Mouse (Mus musculus): ENCODE measurements around the gene Tagln. TPM values are rescaled to one million over a fixed set of nuclear protein-coding genes. Genes with fewer than 3 reads are reported as not detected.

Gene Tagln
- total RNA-seq, 1 experiment from 2014 or later, result not detected

DNA sequence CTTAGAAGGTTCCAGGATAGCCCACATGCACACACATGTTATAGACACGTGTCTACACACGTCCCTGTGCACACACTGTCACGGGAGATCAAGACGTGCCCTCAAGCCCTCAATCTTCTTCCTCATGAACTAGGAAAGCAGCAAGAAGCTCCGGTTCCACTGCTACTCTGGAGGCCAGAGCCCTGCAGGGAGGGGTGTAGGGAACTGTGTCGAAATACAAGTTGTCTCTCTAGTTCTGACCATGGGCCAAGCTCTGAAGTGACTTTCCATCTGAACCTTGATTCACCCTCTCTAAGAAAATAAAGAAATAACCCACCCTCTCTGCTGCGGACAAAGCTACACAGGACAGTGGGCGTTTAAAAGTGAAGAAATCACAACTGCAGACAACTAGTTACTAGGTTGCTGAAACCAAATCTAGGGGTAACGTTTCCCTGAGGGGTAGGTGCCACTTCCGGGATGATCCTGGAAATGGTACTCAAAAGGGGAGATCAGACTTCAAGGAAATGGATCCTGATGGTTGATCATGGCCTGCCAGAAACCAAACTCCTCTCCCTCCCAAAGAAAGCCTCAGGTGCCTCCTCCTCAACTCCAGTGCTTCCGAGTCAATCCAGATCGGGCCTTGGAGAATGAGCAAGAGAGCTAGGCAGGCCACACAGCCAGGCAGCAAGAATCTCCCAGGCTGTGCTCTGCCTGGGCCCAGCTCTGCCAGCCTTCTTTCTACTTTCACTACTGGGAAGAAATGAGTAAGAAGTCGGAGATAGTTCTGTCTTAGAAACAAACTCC, 17.8 kb upstream of the Tagln start:
- ATAC-seq (replicated peaks in 1 of 2; ENCODE audit: insufficient read depth in 1 of 2, low FRiP score in 2 of 2, low TSS enrichment in 1 of 2, low read depth in 1 of 2, poor library complexity in 2 of 2, severe bottlenecking in 2 of 2), result 0 out of 4 replicates have a peak, but pooled peaks of 1 of the 2 experiments have one; percentile 3

DNA sequence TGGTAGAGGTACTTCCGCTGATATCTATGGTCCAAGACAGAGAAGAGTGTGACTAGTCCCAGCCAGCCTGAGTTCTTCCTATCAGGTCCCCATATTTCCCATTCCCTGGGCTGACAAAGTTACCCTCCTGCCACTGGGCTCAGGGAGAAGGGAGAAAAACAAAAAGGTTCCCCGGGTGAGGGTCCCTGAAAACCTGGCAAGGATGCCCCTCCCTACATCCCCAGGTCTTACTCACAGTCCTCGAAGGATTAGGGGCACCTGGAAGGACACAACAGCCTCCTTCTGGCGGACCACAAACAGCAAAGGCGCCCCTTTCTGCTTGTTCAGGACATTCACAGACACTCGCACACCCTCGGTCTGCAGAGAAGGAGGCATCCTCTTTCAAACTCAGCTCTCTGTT, 17.0 kb upstream of the Tagln start:
- ATAC-seq (replicated peaks in 1 of 2; ENCODE audit: insufficient read depth in 1 of 2, low FRiP score in 2 of 2, low TSS enrichment in 1 of 2, low read depth in 1 of 2, poor library complexity in 2 of 2, severe bottlenecking in 2 of 2), result no peak

GRCm38 (mm10) chr9:45952057-45952456, 16.2 kb upstream of the Tagln start:
- no peak for ATAC-seq (replicated peaks in 1 of 2; ENCODE audit: insufficient read depth in 1 of 2, low FRiP score in 2 of 2, low TSS enrichment in 1 of 2, low read depth in 1 of 2, poor library complexity in 2 of 2, severe bottlenecking in 2 of 2)

GRCm38 (mm10) chr9:45946872-45947183, 11.0 kb upstream of the Tagln start:
- ATAC-seq (replicated peaks in 1 of 2; ENCODE audit: insufficient read depth in 1 of 2, low FRiP score in 2 of 2, low TSS enrichment in 1 of 2, low read depth in 1 of 2, poor library complexity in 2 of 2, severe bottlenecking in 2 of 2), result no peak

- ATAC-seq (replicated peaks in 1 of 2; ENCODE audit: insufficient read depth in 1 of 2, low FRiP score in 2 of 2, low TSS enrichment in 1 of 2, low read depth in 1 of 2, poor library complexity in 2 of 2, severe bottlenecking in 2 of 2), result no peak
These were observed 10.5 kb upstream of the Tagln start for GRCm38 (mm10) chr9:45946182-45946871.

DNA sequence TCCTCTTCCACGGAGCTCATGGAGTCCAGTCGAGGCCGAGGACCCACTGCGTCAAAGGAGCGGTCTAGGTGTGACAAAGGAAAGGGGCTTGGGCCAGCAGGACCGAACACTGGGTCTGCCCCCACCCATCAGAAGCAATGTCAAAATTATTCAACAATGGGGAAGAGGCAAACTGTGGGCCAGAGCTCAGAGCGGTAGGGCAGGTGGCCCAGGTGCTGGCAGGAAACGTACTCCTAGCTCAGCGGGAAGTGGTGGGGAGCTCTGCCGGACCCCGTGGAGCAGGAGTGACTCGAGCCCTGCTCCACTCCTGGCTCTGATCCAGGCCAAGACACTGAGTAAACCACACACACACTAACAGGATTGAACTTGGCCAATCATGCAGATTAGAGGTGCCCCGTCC, 9.9 kb upstream of the Tagln start:
- peak; percentile 28 to 36 for ATAC-seq (replicated peaks in 1 of 2; ENCODE audit: insufficient read depth in 1 of 2, low FRiP score in 2 of 2, low TSS enrichment in 1 of 2, low read depth in 1 of 2, poor library complexity in 2 of 2, severe bottlenecking in 2 of 2)

DNA sequence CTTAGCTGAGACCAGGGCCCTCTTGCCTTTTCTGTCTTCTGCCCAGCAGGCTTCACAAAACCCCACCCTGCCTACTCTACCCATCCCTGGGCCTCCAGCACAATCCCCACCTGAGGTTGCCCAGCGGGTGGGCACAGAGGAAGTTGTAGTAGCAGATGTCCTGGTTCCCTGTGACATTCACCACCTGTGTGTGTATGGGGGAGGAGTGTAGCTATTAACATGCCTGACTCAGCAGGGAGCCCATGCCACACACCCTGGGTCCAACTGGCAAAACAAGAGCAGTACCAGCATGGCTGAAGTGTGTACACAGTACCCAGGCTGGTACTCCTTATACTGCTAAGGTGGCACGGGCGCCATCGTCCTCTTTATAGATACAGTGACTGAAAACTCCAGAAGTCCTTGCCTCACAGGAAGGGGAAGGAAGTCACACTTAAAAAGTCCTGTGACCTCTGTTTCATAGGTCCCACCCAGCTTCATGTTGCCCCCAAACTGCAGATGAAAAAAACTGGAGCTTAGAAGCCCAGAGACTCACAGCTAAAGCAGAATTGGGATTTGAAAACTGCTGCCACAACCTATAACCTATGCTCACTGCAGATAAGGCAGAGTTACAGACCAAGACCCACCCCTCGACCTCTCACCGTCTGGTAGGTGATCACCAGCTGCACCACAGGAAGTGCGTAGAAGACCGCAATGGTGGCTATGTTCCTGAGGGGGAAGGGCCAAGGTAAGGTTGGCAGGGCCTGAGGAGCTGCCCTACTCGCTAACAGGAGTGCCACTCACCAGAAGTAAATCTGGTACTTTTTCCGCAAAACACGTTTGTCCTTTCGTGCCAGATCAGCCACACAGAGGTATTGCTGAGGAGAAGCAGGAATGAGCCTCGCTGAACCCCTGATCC, 8.9 kb upstream of the Tagln start:
- ATAC-seq (replicated peaks in 1 of 2; ENCODE audit: insufficient read depth in 1 of 2, low FRiP score in 2 of 2, low TSS enrichment in 1 of 2, low read depth in 1 of 2, poor library complexity in 2 of 2, severe bottlenecking in 2 of 2), result peak; percentile 81 to 87

DNA sequence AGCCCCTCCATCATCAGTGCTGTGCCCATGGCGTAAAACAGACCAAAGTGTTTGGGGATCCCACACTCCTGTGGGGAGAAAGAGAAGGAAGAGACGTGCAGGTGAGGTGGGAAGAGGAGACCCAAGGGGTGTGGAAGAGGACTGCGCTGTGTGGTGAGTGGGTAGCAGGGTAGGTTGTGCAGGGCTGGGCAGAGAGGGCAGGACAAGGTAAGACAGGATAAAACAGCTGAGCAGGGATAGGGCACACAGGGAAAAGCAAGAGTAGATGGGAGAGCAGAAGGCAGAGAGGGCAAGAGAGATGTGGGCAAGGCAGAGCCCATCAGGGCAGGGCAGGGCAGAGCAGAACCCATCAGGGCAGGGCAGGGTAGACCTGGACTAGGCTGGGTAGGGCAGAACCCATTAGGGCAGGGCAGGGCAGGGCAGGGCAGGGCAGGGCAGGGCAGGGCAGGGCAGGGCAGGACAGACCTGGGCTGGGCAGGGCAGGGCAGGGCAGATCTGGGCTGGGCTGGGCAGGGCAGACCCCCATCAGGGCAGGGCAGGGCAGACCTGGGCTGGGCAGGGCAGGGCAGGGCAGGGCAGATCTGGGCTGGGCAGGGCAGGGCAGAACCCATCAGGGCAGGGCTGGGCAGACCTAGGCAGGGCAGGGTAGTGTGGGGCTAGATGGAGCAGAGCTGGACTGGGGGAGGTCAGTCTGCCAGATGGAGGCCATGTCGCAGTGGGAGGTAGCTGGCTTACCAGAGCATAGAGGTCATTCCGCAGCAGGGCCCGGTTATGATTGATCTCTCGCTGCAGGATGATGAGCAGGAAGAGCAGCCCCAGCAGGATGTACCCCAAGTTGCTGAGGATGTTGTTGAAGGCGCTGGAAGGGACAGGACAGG, 8.0 kb upstream of the Tagln start:
- no peak for ATAC-seq (replicated peaks in 1 of 2; ENCODE audit: insufficient read depth in 1 of 2, low FRiP score in 2 of 2, low TSS enrichment in 1 of 2, low read depth in 1 of 2, poor library complexity in 2 of 2, severe bottlenecking in 2 of 2)

GRCm38 (mm10) chr9:45942916-45943315, 7.1 kb upstream of the Tagln start:
- ATAC-seq (replicated peaks in 1 of 2; ENCODE audit: insufficient read depth in 1 of 2, low FRiP score in 2 of 2, low TSS enrichment in 1 of 2, low read depth in 1 of 2, poor library complexity in 2 of 2, severe bottlenecking in 2 of 2), result no peak

DNA sequence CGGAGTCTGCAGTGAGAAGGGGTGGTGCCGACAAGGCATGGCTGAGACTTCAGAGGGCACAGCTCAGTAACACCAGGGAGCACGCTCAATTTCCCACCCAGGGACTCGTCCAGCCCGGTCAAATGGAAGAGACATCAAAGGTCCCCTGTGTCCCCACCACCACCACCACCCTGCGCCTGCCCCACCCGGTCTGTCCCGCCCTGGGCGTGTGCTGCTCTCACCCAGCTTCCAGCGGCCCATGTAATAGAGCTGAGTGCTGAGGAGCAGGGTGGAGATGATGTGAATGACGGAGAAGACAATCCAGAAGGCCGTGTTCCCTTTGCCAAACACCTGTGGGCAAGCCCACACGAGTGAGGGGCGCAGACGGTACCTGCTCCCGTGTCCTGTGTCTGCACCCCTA, 6.6 kb upstream of the Tagln start:
- no peak for ATAC-seq (replicated peaks in 1 of 2; ENCODE audit: insufficient read depth in 1 of 2, low FRiP score in 2 of 2, low TSS enrichment in 1 of 2, low read depth in 1 of 2, poor library complexity in 2 of 2, severe bottlenecking in 2 of 2)

DNA sequence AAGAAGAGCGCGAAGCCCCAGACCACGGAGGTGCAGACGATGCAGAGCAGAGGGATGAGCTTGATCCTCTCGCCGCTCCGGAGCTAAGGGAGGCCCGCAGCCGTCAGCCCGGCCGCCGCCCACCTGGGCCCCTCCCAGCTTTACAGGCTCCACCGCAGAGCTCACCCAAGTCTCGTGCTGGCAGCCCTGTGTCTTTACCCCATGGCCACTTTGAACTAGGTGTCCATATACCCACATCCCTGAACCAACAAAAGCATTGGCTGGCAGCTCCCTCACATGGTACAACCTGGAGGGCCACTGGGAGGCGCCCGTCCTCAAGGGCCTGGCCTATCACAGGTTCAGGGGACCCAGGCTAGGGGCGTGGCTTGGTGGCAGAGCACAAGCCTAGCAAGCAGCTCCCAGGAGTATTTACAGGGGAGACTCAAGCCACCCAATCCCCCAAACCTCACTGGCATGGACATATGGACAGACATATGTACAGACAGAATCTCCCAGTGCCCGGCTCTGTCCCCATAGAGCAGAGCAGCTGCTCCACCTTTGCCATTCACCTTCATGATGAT, 5.6 kb upstream of the Tagln start:
- no peak for ATAC-seq (replicated peaks in 1 of 2; ENCODE audit: insufficient read depth in 1 of 2, low FRiP score in 2 of 2, low TSS enrichment in 1 of 2, low read depth in 1 of 2, poor library complexity in 2 of 2, severe bottlenecking in 2 of 2)

DNA sequence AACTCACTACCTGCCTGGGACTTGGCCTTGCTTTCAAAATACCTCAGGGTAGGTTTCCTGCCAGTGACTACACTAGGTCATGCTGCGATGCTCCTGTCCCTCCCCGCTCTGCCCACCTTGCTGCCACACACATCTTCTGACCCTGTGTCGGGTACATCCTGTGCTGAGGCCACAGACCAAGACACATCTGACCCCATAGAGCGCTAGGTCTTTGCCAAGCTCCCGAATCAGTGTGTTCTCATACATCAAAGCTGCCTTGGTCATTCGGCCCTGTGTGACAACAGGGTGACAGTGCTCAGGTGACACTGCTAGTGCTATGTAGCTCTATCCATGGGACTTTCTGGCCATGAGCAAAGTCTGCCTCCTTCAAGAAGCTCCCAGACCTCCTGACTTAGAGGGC, 3.9 kb upstream of the Tagln start:
- no peak for ATAC-seq (replicated peaks in 1 of 2; ENCODE audit: insufficient read depth in 1 of 2, low FRiP score in 2 of 2, low TSS enrichment in 1 of 2, low read depth in 1 of 2, poor library complexity in 2 of 2, severe bottlenecking in 2 of 2)

DNA sequence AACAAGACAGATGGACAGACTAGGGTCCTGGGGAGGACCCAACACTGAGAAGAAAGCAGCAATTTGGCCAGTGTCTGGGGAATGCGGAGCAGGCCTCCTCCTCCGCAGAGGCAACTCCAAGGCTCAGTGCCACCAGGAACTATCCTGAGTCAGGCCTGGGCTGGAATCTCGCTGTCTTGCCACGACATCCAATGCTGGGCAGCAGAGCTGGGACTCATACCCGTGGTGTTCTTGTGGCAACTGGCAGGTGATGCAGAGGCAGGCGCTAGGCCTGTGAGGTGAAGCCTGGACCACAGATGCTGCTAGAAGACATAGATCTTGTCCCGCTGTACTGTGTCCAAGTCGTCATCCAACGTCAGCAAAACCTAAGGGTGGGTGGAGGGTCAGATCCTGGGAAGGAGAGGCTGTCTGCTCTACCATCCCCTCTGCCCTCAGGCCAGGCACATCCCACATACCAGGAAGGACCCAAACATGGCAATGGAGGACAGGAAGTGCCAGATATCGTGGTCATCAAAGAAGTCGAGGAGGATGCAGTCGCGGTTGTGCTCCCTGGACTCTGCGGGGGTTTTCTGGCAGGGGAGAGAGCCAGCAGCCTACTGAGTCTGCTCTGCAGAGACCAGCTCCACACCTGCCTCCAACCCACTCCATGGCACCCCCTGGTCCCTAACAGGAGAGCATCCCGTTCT, 3.2 kb upstream of the Tagln start:
- ATAC-seq (replicated peaks in 1 of 2; ENCODE audit: insufficient read depth in 1 of 2, low FRiP score in 2 of 2, low TSS enrichment in 1 of 2, low read depth in 1 of 2, poor library complexity in 2 of 2, severe bottlenecking in 2 of 2), result no peak

- no peak for ATAC-seq (replicated peaks in 1 of 2; ENCODE audit: insufficient read depth in 1 of 2, low FRiP score in 2 of 2, low TSS enrichment in 1 of 2, low read depth in 1 of 2, poor library complexity in 2 of 2, severe bottlenecking in 2 of 2)
These were observed 2.2 kb upstream of the Tagln start for GRCm38 (mm10) chr9:45938088-45938487.

DNA sequence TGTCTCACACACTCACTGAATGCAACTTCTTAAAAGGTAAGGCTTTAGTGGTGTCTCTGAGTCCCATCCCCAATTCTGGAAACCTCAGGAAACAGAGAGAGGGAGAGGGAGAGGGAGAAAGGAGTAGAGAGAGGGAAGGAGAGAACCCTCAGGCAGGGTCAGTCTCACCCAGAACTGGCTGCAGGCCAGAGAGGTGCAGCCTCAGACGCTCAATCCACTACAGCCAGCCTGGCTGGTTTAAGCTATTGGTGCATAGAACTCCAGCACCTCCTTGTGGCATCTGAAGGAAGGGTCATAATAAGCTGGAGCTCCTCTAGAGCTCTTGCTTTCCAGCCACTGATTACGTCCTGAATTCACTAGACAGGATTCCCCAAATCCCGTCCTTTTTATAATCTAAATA, 1.0 kb upstream of the Tagln start:
- ATAC-seq (replicated peaks in 1 of 2; ENCODE audit: insufficient read depth in 1 of 2, low FRiP score in 2 of 2, low TSS enrichment in 1 of 2, low read depth in 1 of 2, poor library complexity in 2 of 2, severe bottlenecking in 2 of 2), result peak; percentile 70 to 76; a peak in 3 of 4 replicates

GRCm38 (mm10) chr9:45932571-45933415, 3.1 kb downstream of the Tagln start:
- no peak for ATAC-seq (replicated peaks in 1 of 2; ENCODE audit: insufficient read depth in 1 of 2, low FRiP score in 2 of 2, low TSS enrichment in 1 of 2, low read depth in 1 of 2, poor library complexity in 2 of 2, severe bottlenecking in 2 of 2)
